Mouse (Mus musculus) heart, adult 9 months (tissue): ENCODE results near the gene Acsf2.
A peak's percentile ranks its signal among the peaks of the same experiment; 100 is the strongest.
"Not testable (repeated sequence)": the region's sequence is repeated elsewhere in the genome, so short reads cannot be mapped to it uniquely, and the experiment has no call there.

ENCODE experiments used
- DNase-seq, 2 experiments: peaks; one replicate each; pipeline ENCODE4 v3.0.0; 2022; ENCODE audit warnings: low spot score in 2 of 2

Gene Acsf2

DNA sequence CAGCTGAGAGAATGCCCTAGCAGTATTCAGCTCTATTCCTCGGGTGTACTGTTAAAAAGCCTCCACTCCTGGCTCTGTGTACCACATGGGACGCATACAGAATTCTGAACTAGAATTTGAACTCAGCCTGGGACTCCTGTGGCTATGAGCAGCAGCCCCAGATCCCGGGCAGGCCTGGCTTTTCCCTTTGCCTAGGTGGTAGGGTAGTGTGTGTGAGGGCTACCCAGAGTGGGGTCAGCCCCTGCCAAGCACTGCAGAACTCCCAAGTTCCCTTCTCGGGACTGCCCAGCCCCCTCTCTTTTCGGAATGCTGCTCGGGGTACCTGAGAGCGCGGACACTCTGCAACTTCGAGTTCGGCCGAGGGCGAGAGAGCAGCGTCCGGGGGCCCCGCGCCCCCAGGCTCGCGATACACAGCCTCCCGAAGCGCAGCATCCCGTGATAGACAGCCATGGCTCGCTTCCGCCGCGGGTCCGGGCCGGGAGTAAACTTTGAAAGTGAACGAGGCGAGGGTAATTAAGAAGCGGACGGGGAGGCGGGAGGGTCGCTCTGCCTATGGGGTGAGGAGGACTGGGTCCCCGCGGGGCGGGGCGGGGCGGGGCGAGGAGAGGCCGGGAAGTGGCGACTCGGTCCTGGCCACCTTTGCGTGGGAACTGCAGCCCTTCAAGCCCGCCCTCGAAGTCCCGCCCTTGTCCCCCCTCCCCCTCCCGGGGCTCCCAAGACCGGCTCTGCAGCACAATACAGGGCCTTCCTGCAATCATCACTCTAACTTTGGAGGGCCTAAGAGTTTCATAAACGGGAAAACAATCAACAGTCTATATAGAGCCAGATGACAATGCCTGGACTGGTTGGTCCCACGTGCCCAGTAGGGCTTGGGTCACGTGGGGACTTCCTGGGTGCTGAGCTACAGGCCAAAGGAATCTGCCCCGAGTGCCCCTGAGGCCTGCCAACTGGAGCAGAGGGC lies at the start of gene Acsf2:
TSS of gene Acsf2 (minus strand) at position 551 of the 961 bp plus-strand sequence.
- DNase-seq = peak; percentile 86 to 91

DNA sequence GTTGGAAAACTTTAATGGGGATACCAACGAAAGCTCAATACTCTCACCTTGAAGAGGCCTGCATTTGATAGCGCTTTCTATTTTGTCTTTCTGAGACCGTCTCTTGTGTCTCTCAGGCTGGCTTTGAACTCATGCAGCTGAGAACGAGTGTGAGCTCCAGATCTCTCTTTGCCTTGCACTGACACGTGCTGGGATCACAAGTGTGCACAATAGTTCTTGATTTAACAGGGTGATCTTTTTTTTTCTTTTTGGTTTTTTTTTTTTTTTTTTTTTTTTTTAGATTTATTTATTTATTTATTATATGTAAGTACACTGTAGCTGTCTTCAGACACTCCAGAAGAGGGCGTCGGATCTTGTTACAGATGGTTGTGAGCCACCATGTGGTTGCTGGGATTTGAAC lies 49.6 kb upstream of the Acsf2 start:
- DNase-seq = not testable (repeated sequence)

GRCm38 (mm10) chr11:94646457-94646856 lies 44.8 kb upstream of the Acsf2 start:
- DNase-seq = no peak

- no peak for DNase-seq
Measured at GRCm38 (mm10) chr11:94644461-94645219, 43.0 kb upstream of the Acsf2 start.

DNA sequence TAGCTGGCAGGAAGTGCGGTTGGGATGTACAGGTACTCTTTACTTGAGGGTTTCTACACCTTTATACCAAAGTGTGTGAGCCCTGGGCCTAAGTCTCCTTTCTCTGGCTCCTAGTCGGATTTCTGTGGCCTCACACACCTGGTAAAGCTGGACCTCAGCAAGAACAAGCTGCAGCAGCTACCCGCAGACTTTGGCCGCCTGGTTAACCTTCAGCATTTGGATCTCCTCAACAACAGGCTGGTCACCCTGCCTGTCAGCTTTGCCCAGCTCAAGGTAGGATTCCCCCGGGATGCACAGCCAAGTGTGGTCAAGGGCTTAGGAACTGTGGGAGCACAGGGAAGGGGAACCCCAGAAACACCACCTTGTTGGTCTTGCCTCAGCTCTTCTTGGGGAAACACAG lies 32.8 kb upstream of the Acsf2 start:
- no peak for DNase-seq

DNA sequence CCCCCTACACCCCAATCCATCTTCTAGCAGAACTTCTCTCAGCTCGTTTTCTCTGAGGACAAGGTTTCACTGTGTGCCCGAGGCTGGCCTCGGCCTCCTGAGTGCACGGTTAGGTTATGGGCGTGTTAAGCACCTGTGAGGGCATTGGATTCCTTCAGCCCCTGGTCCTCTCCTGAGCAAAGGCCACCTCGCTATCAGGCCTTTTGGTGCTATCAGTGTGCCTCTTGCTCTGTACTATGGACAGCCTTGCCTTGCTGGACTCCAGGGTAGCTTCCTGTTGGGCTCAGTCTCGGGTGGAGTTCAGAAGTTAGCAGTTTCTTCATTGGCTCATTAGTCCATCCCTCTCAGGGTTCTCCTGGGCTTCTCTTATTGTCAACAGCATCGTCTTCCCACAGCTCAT lies 31.3 kb upstream of the Acsf2 start:
- no peak for DNase-seq

DNA sequence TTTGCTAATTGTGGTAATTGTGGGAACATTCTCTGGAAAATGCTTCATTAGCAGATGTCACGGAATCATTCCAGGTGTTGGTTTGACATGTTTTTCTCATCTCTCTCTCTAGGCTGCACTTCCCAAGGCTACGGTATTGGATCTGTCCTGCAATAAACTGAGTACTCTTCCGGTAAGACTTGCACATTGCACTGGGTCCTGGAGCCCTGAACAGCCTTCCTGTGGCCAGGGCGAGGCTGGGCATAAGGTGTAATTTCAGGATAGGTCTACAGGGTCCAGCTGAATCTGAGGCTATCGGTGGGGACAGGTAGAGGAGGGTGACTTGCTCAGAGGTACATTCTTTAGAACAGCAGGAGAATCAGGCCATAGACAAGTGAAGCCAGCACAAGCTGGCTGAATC lies 30.3 kb upstream of the Acsf2 start:
- DNase-seq = no peak

DNA sequence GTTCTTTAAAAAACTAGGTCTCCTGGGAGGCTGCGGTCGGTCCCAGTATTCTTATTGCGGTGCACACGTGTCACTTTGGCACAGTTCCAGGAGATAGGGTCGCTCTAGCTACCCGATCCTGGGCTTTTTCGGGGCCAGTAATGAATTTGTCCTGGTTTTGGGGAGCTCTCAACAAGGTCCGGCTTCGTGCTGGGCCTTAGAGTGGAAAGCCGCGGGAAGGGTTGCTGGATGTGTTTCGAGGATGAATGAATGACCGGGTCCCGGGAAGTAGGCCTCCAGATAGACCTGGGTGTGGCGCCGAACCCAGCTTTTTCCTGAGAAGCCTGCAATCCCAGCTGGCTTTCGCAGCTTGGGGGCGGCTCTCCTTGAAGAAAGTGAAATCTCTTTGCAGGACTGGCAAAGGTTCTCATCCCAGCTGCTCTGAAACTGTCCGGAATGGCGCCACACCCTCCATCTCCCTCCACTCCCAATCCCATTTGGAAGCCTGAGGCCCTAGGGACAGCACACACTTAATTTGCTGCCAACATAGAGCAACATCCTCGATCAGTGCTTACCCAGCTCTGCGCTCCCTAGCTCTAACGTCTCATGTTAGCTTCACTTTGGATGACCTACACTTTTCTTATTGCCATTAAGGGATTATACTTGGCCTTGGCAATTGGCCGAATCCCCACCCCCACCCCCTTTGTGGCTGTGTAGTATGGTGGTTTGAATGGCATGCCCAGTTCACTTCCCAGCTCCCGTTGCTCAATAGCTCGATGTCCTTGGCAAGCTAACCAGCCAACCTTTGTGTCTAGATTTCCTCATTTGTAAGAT lies 28.7 kb upstream of the Acsf2 start:
- DNase-seq = peak; percentile 57 to 61

DNA sequence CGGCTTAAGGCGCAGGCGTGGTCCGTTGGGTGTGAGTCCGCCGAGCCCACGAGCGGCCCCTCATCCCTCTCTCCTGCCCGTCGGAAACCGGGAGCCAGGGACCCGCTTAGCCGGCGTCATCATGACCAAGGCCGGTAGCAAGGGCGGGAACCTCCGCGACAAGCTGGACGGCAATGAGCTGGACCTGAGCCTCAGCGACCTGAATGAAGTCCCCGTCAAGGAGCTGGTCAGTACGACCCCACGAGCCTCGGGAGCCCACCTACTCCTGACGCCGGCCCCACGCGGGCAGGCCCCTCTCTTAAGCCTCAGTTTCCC lies 28.2 kb upstream of the Acsf2 start:
- no peak for DNase-seq

- peak; percentile 90 to 94 for DNase-seq
Measured at GRCm38 (mm10) chr11:94629199-94629883, 27.7 kb upstream of the Acsf2 start, which contains the start of gene Lrrc59. Lrrc59 (plus strand) TSS chr11:94629767.

DNA sequence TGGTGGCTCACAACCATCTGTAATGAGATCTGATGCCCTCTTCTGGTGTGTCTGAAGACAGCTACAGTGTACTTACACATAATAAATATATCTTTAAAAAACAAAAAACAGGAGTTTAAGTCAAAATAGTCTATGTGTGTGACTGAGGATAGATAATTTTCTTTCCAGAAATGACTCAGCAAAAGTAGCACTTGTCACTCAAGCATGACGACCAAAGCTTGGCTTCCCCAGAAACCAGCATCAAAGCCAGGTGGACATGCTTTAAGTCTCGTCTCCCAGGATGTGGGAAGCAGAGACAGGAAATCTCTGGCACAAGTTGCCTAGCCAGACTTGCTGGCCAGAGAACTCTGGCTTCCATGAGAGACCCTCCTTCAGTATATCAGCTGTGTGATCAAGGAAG lies 20.5 kb upstream of the Acsf2 start:
- no peak for DNase-seq

DNA sequence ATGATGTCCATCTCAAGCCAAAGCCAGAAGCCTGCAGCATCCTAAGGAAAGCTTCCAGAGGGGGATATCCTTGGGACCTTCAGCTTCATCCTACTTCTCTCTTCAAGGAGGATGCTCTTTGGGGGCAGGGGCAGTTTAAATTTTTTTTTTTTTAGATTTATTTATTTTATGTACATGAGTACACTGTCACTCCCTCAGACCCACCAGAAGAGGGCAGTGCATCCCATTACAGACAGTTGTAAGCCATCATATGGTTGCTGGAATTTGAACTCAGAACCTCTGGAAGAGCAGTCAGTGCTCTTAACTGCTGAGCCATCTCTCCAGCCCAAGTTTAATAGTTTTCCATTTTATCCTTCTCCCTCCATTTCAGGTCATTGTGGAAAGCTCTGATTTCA lies 19.8 kb upstream of the Acsf2 start:
- no peak for DNase-seq

DNA sequence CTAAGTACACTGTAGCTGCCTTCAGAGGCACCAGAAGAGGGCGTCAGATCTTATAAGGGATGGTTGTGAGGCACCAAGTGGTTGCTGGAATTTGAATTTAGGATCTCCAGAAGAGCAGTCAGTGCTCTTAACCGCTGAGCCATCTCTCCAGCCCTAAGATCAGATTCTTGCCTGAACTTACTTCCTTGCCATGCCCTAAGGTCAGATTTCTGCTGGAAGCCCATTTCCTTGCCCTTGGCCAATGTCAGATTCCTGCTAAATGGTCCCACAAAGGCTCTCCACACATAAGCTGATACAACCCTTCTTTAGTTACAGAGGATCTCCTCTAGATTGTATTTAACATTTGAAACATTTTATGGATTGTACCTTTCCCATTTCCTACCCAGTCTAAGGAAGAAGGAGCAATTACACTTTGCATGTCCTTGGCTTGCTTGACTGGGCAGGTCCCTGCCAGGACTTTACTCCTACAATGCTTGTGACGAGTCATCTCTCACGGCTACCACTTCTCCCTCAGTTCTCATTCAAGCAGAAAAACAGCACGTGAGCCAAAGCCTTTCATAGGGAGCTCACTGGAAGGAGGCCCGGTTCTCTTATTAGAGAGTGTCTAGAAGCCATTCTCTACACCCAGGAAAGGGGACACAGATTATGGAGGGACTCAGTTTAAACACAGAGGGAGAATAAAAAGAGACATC lies 19.2 kb upstream of the Acsf2 start:
- no peak for DNase-seq

DNA sequence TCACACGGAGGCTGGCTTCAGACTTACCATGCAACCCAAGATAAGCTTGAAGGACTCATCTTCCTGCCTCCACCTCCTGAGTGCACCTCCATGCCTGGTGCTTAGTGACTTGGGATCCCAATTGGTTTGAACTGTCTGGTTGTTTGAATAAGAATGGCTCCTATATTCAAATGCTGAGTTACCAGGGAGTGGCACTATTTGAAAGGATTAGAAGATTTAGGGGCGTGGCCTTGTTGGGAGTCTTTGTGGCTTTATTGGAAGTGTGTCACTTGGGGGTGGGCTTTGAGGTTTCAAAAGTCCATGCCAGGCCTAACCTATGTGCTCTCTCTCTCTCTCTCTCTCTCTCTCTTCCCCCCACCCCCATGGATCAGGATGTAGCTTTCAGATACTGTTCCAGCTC lies 16.0 kb upstream of the Acsf2 start:
- DNase-seq = no peak

GRCm38 (mm10) chr11:94615494-94615893 lies 13.8 kb upstream of the Acsf2 start:
- DNase-seq = no peak

DNA sequence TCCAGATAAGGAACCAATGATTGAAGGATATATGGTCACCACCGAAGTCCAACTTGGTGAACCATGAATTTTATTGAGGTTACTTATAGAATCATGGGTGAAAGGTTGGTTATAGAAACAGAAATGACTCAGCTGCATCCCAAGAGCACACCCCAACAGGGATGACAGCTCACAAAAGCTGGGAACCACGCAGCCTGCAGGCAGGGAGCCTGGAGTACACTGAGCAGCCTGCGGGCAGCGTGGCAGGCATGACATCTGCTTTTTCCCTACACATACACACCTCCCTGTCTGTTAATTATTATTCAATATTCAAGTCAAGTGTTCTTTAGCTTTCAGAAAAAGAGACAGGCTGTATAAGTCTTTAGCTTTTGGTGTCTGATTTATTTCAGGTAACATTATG lies 12.9 kb upstream of the Acsf2 start:
- no peak for DNase-seq

DNA sequence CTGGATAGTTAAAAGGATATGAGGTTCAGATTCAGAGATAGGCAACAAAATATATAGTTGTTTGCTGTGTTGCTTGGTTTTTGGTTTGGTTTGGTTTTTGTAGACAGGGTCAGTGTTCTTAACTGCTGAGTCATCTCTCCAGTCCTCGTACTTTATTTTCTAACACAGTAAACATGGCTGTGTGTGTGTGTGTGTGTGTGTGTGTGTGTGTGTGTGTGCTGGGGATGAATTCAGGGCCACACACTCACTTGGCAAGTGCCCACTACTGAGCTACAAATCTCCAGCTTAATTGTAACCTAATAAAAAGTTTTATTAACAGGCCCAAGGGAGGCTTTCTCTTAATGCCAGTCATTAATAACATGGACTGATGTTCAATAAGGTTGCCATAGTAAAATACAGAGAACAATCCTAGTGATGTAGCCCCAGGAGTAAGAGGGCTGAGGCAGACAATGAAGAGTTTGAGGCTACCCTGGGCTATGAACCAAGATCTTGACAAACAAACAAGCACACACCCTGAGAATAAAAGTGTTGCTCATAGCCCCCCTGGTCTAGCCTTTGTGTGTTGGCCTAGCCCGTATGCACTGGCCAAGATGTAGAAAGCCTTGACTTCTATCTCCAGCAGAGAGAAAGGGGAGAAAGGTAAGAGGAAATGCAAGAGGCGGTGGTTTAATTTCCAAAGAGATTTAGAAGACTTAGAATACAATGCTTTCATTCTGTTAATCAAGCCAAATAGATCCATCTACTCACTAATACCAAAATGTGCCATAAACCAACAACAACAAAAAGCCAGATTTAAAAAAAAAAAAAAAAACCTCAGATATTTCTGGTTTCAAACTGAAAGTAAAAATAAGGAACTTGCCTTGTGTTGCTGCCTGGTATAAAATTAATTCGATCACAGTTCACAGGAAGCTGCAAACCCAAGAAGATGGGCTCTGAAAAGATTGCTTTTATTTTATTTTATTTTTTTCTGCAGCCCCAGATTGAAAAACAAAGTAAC lies 9.4 kb upstream of the Acsf2 start:
- DNase-seq = no peak

DNA sequence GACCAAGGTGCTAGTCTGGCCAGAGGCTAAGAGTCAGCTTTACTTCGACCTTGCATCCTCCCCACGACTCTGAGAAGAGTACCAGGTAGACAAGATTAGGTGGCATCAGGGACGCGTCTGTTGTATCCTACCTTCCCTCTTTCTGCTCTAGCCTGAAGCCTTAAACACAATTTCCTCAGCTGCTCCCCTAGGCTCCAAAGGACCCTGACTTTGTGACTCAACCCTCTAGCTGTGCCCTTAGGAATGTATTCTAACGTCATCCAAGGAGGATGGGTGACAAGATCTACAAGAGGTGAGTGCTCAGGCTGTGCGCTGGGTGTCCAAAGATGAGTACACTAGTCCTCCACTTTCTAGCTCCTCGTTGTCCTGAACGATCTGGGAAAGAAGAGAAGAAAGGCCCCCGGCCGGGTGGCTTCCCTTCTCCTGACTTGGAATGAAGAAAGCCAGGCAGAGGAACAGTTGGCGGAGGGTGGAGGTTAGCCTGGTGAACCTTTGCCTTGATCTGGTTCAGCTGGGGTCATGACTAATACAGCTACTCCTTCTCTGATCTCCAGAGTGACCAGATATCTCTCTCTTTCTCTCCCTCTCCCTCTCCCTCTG lies 785 bp upstream of the Acsf2 start:
- DNase-seq = no peak

GRCm38 (mm10) chr11:94600447-94600846 lies 1.2 kb downstream of the Acsf2 start:
- DNase-seq = no peak
